Mouse (Mus musculus): ENCODE data around the gene Sfpq. TPM values are rescaled to one million over a fixed set of nuclear protein-coding genes. Genes with fewer than 3 reads are reported as not detected.

Gene Sfpq
- polyA plus RNA-seq, 1 experiment from 2014 or later, result 56.3 TPM

DNA sequence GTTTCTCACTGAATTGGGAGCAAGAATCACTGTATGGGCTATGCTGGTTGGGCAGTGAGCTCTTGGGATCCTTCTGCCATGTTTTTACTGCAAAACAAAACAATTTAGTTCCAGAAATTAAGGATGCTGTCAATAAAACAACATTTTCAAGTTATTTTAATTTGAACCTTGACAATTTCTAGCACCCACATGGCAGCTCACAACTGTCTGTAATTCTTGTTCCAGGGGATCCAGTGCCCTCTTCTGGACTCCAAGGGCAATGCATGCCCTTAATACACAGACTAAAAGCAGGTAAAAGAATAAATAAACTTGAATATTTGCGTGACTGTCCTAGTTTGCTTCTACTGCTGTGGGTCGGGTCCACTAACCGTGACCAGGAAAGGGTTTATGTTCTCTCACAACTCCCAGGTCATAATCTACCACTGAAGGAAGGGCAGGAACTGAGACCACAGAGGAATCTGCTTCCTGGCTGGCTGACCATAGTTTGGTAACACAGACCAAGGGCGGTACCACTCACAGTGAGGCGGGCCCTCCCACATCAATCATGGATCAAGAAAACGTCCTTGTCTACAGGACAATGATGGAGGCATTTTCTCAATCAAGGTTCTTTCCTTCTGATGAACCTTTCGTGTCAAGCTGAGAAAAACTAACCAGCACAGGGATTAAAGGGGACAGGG, 33.5 kb downstream of the Sfpq start:
- no peaks in the 10 kb centered on the region for H3K9me3 ChIP-seq (ENCODE audit: control insufficient read depth)
- no peak overlapping the region for H3K4me2 ChIP-seq (replicated peaks; ENCODE audit: low read depth)
- H3K36me3 ChIP-seq (ENCODE audit: control insufficient read depth, insufficient read depth), result peaks cover 33% of the 10 kb centered on the region
- peak; percentile 48 for TF ChIP-seq CTCF (IDR thresholded peaks at IDR 0.05; ENCODE audit: low read depth)
- H3K9ac ChIP-seq (ENCODE audit: low read depth, low read length), result no peak overlapping the region
- no peaks in the 10 kb centered on the region for H3K4me1 ChIP-seq (replicated peaks; ENCODE audit: control insufficient read depth, insufficient read depth, low read length)
- no peak for ATAC-seq
- 86% methylated on average over 7 of the region's 7 CpGs for whole genome bisulfite sequencing
- no peak overlapping the region for H3K27ac ChIP-seq (ENCODE audit: low read depth, low read length)
- H3K27me3 ChIP-seq (replicated peaks; ENCODE audit: control insufficient read depth, insufficient read depth, low read length), result no peaks in the 10 kb centered on the region
- no peak overlapping the region for H3K4me3 ChIP-seq (ENCODE audit: low read depth, low read length)

- H3K27ac ChIP-seq (ENCODE audit: low read depth, low read length), result no peak within 1 kb of the TSS
- no peak for TF ChIP-seq CTCF (IDR thresholded peaks at IDR 0.05; ENCODE audit: low read depth)
- 0 out of 2 replicates have a peak, but pooled peaks cover 11% of the 10 kb centered on the region for H3K36me3 ChIP-seq (ENCODE audit: control insufficient read depth, insufficient read depth)
- H3K9ac ChIP-seq (ENCODE audit: low read depth, low read length), result peak within 1 kb of the TSS; percentile 56
- no peaks in the 10 kb centered on the region for H3K9me3 ChIP-seq (ENCODE audit: control insufficient read depth)
- H3K4me1 ChIP-seq (replicated peaks; ENCODE audit: control insufficient read depth, insufficient read depth, low read length), result no peaks in the 10 kb centered on the region; the same call in 1 of the 2 replicates
- 1% methylated on average over 38 of the region's 38 CpGs for WGBS
- H3K4me2 ChIP-seq (replicated peaks; ENCODE audit: low read depth), result peak within 1 kb of the TSS; percentile 77
- H3K4me3 ChIP-seq (ENCODE audit: low read depth, low read length), result peak within 1 kb of the TSS; percentile 76
- ATAC-seq, result peak; percentile 89
- H3K27me3 ChIP-seq (replicated peaks; ENCODE audit: control insufficient read depth, insufficient read depth, low read length), result no peaks in the 10 kb centered on the region
These were observed 39.6 kb downstream of the Sfpq start, which contains the start of gene Zmym1 for GRCm38 (mm10) chr4:127060585-127061290. Gene Zmym1 (minus strand): TSS chr4:127061152.

GRCm38 (mm10) chr4:127064051-127064450, 42.9 kb downstream of the Sfpq start:
- no peaks in the 10 kb centered on the region; the same call in 1 of the 2 replicates for H3K4me1 ChIP-seq (replicated peaks; ENCODE audit: control insufficient read depth, insufficient read depth, low read length)
- no peak overlapping the region for H3K4me3 ChIP-seq (ENCODE audit: low read depth, low read length)
- H3K27me3 ChIP-seq (replicated peaks; ENCODE audit: control insufficient read depth, insufficient read depth, low read length), result no peaks in the 10 kb centered on the region
- WGBS, result 53% methylated on average over 1 of the region's 1 CpGs
- no peak for TF ChIP-seq CTCF (IDR thresholded peaks at IDR 0.05; ENCODE audit: low read depth)
- no peak overlapping the region for H3K9ac ChIP-seq (ENCODE audit: low read depth, low read length)
- no peaks in the 10 kb centered on the region for H3K36me3 ChIP-seq (ENCODE audit: control insufficient read depth, insufficient read depth)
- no peaks in the 10 kb centered on the region for H3K9me3 ChIP-seq (ENCODE audit: control insufficient read depth)
- H3K27ac ChIP-seq (ENCODE audit: low read depth, low read length), result no peak overlapping the region
- no peak overlapping the region for H3K4me2 ChIP-seq (replicated peaks; ENCODE audit: low read depth)
- ATAC-seq, result no peak

- no peaks in the 10 kb centered on the region for H3K9me3 ChIP-seq (ENCODE audit: control insufficient read depth)
- ATAC-seq, result no peak
- 65% methylated on average over 1 of the region's 1 CpGs for WGBS
- H3K36me3 ChIP-seq (ENCODE audit: control insufficient read depth, insufficient read depth), result no peaks in the 10 kb centered on the region; the same call in 1 of the 2 replicates
- H3K27me3 ChIP-seq (replicated peaks; ENCODE audit: control insufficient read depth, insufficient read depth, low read length), result no peaks in the 10 kb centered on the region
- TF ChIP-seq CTCF (IDR thresholded peaks at IDR 0.05; ENCODE audit: low read depth), result peak; percentile 26; the same call in 1 of the 2 replicates
- H3K4me3 ChIP-seq (ENCODE audit: low read depth, low read length), result no peak overlapping the region
- 0 out of 2 replicates have a peak, but pooled peaks cover 5% of the 10 kb centered on the region for H3K4me1 ChIP-seq (replicated peaks; ENCODE audit: control insufficient read depth, insufficient read depth, low read length)
- no peak overlapping the region for H3K4me2 ChIP-seq (replicated peaks; ENCODE audit: low read depth)
- no peak overlapping the region for H3K27ac ChIP-seq (ENCODE audit: low read depth, low read length)
- H3K9ac ChIP-seq (ENCODE audit: low read depth, low read length), result no peak overlapping the region
These were observed 53.8 kb downstream of the Sfpq start for GRCm38 (mm10) chr4:127074915-127075314.

DNA sequence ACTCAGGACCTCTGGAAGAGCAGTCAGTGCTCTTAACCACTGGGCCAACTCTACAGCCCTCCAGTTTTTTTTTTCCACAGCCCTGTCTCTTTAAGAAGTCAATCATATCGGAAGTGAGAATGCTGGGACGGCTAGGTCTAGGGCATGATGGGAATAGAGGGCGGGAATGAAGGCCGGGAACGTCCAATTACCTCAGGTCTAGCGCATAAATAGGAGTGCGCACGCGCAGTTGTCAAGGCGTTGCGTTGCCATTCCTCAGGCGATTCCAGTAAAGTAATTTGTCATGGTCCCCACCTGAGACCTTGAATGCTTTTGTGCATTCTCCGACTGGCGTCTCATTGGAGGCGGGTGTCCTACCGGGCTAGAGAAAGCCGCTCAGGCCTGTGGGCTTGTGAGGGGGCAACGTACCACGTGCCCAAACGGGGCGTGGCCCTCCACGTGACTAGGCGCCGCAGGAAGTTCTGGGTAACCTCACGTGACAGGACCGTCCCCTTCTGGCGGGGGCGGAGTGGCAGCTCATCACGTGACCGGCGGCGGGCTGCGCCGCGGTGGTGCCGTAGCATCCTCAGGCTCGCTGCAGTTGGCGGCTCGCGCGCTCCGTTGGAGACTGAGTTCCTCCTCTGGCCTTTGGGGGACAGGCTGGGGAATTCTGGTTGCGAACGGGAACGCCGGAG, 55.9 kb downstream of the Sfpq start, which contains the start of gene Zmym6:
Zmym6 (plus strand) TSS at position 509 of the 674 bp plus-strand sequence.
- H3K27ac ChIP-seq (ENCODE audit: low read depth, low read length), result peak within 1 kb of the TSS; percentile 68
- WGBS, result under 1% methylated on average over 46 of the region's 46 CpGs
- TF ChIP-seq CTCF (IDR thresholded peaks at IDR 0.05; ENCODE audit: low read depth), result peak; percentile 36

DNA sequence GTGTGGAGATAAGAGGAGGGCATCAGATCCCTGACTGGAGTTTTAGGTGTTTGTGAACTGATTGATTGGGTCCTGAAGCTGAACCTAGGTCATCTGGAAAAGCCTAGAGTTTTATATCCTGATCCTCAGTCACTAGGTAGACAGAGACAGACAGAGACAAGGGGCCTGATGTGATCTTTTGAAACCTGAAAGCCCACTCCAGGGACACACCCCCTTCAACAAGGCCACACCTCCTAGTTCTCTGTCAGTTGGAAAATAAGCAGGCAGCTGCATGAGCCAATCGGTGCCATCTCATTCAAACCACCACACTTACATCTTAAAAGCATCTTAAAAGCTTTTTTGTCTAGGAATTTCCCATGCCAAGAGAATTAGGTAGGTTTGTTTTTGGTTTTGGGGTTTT, 59.7 kb downstream of the Sfpq start:
- no peak for TF ChIP-seq CTCF (IDR thresholded peaks at IDR 0.05; ENCODE audit: low read depth)
- H3K9ac ChIP-seq (ENCODE audit: low read depth, low read length), result no peak overlapping the region
- no peaks in the 10 kb centered on the region; the same call in 1 of the 2 replicates for H3K36me3 ChIP-seq (ENCODE audit: control insufficient read depth, insufficient read depth)
- H3K27me3 ChIP-seq (replicated peaks; ENCODE audit: control insufficient read depth, insufficient read depth, low read length), result no peaks in the 10 kb centered on the region
- no peaks in the 10 kb centered on the region for H3K9me3 ChIP-seq (ENCODE audit: control insufficient read depth)
- WGBS, result 25% methylated on average over 1 of the region's 1 CpGs
- H3K4me3 ChIP-seq (ENCODE audit: low read depth, low read length), result no peak overlapping the region
- H3K4me2 ChIP-seq (replicated peaks; ENCODE audit: low read depth), result no peak overlapping the region
- ATAC-seq, result no peak
- H3K4me1 ChIP-seq (replicated peaks; ENCODE audit: control insufficient read depth, insufficient read depth, low read length), result 0 out of 2 replicates have a peak, but pooled peaks cover 5% of the 10 kb centered on the region
- no peak overlapping the region for H3K27ac ChIP-seq (ENCODE audit: low read depth, low read length)

More for the DNA sequence above, 55.9 kb downstream of the Sfpq start, which contains the start of gene Zmym6:
- Histone ChIP-seq H3K4me1 (replicated peaks; ENCODE audit: control insufficient read depth, insufficient read depth, low read length) (0 out of 2 replicates have a peak, but pooled peaks cover 5% of the 10 kb centered on the region), H3K9me3 (ENCODE audit: control insufficient read depth) (no peaks in the 10 kb centered on the region), H3K4me2 (replicated peaks; ENCODE audit: low read depth) (peak within 1 kb of the TSS; percentile 78), H3K9ac (ENCODE audit: low read depth, low read length) (peak within 1 kb of the TSS; percentile 65), H3K27me3 (replicated peaks; ENCODE audit: control insufficient read depth, insufficient read depth, low read length) (no peaks in the 10 kb centered on the region), H3K36me3 (ENCODE audit: control insufficient read depth, insufficient read depth) (no peaks in the 10 kb centered on the region; the same call in 1 of the 2 replicates), H3K4me3 (ENCODE audit: low read depth, low read length) (peak within 1 kb of the TSS; percentile 63)
- peak; percentile 96 for ATAC-seq

All from intestine, postnatal 0 days (tissue).